Mouse (Mus musculus): ENCODE data around the gene Lrrc49.

Gene Lrrc49

DNA sequence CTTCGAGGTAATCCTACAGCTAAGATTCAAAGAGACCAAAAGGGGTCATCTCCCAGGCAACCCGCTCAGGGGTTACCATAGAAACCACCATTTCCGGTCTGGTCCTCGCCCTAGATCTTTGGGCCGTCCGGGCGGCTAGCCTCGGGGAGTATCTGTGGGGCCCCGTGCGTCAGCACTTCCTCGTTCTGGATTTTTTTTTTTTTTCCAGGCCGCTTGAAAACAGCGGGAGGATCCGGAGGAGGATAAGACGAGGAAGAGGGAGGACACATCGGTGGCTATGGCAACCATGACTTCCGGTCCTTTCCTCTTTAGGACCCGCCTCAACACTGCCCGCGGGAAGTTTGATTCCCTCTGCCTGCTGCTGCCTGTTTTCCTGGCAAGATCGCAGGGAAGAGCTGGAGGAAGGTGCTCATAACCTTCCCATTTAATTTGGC lies at the start of gene Lrrc49:
Gene Lrrc49 (minus strand): TSS at position 268 of the 434 bp plus-strand sequence.
- peak; percentile 90 for DNase-seq

DNA sequence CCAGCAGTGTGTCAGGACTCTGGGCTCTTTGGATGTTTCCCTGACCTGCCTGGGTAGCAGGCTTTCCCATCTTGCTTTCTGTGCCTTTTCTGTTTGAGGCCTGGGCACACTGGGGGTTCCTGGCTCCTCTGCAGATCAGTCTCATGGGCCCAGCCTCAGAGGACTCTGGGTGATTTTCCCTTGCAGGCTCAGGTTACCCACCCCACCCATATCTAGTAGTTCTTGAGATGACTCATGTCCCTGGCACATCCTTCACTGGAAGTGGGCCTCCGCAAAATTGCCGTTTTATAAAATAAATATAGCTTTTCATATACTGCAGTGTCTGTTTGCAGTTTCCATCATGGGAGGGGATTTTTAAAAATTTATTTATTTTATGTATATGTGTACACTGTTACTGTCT lies 46.4 kb upstream of the Lrrc49 start:
- DNase-seq, result no peak

DNA sequence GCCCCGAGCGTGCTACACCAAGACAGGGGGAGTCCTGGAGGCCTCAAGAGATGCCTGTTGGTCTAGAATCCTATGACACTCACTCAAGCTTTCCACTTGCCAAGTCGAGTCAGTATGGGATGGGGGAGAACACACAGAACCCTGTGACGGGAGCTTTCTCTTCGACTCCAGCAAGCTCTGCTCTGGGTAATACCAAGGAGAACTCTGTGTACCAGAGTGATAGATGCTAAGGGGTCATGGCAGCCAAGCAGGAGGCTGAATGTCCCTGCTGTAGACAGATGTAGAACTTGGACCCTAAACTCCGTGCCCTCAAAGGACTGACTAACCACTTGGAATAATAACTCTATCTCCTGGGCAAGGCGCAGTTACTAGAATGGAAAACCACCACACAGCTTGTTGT lies 37.0 kb upstream of the Lrrc49 start:
- no peak for DNase-seq

DNA sequence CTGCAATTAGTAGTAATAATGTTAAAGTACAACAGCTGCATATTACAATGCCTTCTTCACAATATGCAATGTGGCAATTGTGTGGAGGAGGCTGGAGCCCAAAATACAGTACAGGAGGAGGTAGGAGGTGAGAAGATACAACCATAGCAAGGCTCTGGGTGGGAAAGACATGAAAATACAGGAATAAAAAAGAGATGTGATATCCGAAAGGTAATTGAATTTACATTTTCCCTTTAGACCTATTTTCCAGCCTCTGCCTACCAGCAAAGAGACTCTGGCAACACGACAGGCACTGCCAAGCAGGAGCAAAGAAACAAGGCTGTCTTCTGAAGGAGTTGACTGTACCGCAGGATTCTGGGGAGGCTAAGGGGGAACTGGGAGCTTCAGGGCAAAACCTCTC lies 31.7 kb upstream of the Lrrc49 start:
- DNase-seq, result no peak

DNA sequence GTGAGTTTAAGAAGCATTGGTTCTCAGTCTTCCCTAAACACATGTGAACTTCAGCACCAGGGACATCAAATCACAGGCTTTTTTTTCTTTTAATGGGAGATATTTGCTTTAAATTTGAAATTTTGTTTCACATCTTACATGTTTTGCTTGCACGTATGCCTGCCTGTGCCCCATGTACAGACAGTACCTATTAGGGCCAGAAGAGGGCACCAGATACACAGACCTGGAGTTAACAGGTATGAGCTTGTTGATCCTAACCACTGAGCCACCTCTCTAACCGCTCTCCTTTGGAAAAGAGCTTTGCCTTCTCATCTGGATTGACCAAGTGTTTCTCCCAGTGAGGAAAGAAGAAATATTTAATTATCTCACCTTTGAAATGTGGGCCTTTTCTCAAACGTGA lies 30.3 kb upstream of the Lrrc49 start:
- peak; percentile 50 for DNase-seq

DNA sequence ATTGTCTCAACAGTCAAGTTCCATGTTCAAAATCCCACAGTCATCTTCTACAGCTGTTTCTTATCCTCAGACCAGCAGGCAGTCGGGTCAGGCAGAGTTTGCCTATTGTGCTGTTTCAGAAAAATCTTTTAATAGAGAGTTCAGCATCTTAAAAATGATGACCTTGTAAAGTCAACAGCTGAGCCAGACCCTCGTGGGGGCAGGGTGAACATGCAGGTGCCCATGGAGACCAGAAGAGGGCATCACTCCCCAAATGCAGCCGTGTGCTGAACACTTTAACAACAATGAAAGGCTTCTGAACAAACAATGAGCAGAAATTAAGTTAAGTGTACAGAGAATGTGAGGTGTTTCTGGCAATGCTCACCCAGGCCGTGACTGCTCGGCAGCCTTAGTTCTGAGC lies 27.9 kb upstream of the Lrrc49 start:
- no peak for DNase-seq

DNA sequence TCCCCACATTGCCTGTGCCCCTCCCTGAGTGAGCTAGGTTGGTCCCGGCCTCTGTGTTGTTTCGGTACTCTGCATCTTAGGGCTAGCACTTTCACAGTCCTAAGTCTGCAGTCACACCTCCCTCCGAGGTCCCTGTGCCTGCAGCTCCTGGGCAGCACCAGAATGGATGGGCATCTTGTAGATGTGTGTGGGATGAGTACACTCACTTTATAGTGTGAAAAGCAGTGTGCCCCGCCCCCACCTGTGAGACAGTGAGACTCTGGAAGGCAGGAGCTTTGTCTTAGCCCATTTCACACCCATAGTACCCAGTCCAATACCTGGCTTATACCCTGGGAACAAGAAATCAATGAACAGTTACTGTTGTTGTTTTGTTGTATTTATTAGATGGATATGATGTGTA lies 27.3 kb upstream of the Lrrc49 start:
- no peak for DNase-seq

DNA sequence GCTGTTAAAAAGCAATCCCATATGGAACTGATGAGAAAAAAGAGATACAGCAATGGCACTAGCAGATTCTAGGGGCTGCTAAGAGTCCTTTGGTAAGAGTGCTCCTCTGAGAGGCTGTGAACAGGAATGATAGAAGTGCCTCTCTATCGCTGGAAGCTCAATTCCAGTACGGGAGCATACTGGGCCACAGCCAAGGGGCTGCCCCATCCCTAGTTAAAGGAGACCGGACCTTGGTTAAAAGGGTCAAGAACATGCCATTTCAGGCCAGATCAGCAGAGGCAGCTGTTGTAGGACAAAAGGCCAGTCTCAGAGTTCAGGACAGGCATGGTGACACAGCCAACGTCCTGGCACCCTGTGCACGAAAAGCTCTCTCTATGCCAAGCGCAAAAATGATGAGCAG lies 26.2 kb upstream of the Lrrc49 start:
- peak; percentile 63 for DNase-seq

DNA sequence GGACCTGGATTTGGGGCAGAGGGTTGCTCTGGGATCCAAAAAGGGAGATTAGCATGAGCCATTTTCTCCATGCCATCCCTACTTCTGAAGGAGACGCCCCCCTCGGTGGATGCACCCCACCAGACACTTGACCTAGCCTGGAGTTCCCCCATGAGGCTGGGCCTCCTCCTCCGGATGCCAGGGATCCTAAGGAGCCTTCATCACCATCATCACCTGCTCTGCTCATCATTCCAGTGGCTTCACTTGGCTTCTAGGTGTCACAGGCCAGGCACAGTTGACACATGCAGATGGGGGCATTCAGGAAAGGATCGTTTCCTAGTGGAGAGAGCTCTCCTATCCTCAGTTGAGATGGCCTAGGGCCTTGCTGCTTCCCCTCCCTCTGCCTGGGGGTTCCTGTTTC lies 25.7 kb upstream of the Lrrc49 start:
- no peak for DNase-seq

DNA sequence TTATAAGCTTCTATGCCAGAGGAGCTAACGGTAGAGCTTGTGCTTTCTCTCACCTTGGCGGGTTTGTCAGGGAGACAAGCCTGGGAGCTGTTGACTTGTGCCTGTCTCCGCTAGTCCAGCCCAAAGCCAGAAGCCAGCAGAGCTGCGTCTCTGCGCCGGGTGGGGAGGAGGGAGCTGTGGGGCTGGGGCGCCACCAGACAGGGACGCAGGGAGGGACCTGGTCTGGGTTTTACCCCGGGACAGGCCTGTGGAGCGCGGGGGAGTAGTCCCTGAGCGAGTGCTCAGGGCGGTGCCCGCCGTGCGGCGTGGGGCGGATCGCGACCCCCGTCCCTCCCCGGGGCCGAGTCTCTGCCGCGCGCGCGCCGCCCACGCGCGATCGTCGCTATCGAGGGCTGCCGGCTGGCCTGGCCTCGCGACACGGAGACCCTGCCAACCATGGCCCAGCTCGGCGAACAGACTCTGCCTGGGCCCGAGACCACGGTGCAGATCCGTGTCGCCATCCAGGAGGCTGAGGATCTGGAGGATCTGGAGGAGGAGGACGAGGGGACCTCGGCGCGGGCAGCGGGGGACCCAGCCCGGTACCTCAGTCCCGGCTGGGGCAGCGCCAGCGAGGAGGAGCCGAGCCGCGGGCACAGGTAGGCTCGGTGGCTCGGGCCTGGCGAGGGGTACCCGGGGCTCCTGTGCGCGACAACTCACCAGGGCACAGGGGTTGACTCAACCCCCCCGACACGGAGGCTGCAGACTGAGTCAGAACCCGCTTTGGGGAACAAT lies 25.0 kb upstream of the Lrrc49 start, which contains the start of gene Larp6:
Gene Larp6 (plus strand): TSS at position 219 of the 771 bp plus-strand sequence.
- DNase-seq, result peak; percentile 85

DNA sequence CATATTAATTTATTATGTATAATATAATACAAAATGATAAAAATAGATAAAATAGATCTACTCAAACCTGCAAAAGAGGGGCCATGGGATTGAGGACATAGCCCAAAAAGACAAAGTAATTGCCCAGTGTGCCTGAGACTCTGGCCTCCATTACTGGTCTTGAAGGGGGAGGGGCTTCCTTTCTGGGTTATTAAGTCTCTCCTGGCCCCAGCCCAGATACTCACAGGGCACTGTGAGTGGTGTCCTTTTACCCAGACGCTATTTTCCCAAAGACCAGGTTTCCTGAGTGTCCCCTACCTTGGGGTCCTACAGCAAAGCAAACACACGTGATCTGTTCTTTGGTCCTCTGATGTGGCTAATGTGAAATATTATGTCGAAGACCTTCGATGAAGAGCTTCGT lies 24.1 kb upstream of the Lrrc49 start:
- DNase-seq, result peak; percentile 40

DNA sequence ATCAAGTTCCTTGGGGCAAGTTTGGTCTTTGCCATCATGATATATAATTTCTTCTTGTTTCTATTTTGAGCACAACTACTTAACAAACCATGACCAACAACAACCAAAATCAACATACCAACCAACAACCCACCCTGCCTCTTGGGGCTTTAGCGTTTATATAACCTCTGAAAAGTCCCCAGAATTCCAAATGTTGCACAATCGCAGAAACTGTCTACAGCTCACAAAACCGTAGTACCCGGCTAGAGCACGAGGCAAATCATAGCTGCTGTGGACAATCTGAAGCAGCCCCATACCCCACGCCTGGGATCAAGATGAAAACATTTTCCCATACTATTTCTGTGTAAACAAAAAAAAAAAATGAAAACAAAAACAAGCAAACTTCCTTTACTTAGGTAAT lies 21.8 kb upstream of the Lrrc49 start:
- DNase-seq, result no peak

DNA sequence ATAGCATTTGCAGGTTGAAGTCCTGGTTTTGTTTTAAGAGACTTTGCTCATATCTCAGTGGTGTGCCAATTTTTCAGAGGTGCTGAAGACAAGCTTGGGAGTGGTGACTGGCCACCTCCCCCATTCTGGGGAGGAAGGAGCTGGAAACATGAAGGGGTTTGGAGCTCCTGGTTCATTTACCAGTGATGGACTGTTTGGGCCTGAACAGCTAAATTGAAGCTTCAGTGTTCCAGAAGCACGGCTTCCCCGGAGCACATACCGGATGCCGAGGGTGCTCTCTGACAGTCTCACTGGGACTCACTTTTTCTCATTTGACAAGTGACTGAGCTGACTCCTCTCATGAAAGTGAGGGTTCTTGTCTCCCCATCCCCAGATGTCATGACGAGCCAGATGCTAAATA lies 20.6 kb upstream of the Lrrc49 start:
- DNase-seq, result no peak

DNA sequence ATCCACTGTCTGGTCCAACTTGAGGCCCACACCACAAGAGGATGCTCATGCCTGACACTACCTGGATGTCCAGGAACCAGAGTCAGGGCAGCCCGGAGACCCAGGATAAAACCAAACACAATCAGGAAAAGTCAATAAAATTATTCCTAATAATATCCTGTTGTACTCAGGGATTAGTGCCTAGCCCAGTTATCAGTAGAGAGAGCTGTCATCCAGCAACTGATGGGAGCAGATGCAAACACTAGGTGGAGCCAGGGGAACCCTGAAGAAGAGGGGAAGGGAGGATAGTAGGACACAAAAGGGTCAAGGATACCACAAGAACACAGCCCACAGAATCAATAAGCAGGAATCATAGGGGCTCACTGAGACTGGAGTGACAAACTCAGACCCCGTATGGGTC lies 19.6 kb upstream of the Lrrc49 start:
- no peak for DNase-seq

DNA sequence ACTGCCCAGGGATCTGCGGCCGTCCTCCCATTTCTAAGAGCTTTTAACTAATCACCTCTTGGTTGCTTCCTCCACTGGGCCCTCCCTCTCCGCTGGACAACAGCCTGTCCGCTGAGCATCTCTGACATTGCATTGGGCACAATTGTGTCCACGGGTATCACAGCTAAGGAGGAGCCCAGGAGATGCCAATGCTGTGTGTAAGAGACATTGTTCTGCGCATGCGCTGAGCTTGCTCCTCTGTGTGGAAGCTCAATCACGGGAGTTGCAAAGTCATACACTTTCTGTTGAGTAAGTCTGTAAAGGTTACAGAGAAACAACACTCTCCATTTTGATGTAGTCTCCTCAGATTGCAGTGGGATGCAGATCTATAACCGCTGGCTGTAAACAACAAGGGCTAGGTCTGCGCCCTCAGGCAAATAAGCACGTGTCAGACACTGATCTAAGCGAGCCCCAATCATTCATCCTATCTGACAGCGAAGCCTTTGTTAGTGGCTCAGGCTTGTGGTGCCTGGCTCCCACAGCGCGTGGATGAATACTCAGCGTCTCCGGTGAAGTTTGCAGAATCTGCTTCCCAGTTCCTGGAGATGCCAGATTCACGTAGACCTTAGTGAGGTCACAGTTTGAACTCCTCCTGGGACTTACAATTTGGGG lies 11.7 kb upstream of the Lrrc49 start:
- no peak for DNase-seq

DNA sequence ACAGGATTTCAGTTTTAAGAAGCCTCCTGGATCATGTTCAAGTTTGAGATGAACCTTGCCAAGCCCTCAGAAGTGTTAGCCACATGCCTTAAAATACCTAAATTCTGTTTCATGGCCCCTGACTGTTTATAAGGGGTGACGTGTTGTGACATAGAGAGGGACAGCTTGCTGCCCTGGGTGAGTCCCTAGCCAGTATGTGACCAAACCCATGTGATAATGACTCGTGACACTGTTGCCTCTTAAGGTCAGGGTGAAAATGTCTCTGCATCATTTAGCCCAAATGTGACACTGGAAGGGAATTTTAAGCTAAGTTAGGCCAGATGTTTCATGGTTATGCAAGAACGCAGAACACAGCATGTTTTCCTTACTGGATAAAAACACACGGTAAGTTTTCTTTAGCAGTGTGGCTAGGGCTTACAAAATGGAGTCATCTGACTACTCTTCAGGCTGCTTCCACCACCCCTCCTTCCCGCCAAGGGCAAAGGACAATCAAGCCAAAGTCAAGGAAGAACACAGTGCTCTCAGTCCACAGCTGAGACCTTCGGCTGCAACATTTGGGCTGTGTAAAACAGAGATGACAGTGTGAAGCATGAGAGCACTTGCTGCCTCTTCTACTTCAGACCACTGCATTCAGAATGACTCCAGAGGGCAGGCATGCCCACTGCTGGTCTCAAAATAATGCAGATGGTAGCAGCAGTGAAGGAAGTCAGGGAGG lies 8.5 kb upstream of the Lrrc49 start:
- DNase-seq, result no peak

DNA sequence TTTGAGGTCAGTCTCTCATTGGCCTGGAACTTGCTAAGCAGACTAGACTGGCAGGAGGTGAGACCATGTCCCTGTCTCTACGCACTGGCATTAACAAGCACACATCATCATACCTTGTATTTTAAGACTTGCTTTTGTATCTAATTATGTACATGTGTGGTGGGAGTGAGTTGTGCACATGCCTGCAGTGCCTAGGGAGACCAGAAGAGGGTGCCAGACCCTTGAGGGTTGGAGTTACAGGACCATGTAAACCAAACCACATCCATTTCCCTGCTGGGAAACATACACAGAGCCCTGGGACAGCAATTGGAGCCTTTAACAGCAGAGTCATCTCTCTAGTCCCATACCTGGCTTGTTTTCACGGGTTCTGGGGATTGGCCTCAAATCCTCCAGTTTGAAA lies 6.0 kb upstream of the Lrrc49 start:
- no peak for DNase-seq

DNA sequence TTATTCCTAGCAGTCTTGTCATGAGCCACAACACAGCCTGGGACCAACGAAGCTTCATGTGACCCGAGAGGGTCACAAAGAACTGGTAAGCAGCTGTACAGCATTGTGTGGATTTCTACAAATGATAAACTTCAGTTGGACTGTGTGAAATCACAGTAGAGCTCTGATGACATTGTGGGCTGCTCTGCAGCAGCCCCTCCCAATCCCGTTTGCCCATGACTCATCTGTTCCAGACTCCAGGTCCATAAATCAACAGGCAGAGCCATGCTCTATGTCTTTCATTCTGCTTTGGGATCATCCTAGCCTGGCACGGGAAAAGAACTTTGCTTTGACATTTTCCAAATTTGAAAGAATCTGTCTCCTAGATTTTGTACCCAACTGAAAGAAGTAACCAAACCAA lies 4.7 kb upstream of the Lrrc49 start:
- no peak for DNase-seq

DNA sequence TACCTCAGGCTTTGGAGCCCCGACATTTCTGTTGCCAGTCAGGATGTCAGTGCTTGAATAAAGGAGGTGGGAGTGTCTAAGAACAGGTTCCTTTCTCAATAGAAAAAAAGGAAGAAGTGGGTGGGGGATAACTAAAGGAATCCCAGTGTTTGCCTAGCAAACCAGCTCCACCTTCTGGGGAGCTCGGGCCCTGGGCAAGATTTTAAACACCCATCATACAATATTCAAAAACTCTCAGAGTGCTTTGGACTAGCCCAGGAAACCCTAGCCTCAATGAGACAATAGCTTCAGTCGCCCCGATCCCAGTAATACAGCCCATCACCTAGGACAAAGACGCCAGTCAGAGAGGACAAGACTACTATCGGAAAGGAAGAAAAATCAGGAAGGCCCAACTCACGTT lies 543 bp downstream of the Lrrc49 start:
- DNase-seq, result no peak

DNA sequence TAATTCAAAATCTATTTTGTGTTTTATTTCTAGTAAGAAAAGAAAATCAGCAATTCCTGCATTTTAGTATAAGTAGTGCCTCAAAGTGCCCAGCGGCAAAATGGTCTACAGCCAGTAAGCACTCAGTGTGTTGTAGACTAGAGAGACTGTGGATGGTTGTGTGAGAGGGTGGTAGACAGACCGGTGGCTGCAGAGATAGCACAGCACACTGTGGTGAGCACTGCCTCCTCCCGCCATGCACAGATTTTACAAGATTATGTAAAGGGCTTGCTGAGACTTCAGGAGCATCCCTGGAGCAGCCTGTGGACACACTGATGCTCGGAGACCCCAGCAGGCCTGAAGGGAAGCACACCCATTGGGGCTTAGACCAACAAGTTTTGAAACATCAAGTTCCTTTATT lies 5.2 kb downstream of the Lrrc49 start:
- DNase-seq, result no peak

DNA sequence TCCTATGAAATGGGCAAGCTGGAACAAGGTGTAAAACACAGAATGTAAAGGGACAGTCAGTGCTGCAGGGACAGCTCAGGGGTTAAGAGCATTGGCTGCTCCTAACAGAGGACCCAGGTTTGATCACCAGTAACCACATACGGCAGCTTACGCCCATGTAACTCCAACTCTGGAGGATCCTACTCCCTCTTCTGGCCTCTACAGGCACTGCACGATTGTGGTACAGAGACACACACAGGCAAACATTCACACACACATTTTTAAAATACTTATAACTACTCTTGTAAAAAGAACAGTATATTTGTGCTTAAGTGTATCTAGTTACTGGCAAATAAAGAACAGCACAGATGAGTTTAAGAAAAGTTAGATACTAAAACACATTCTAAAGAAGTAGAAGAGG lies 7.0 kb downstream of the Lrrc49 start:
- no peak for DNase-seq

DNA sequence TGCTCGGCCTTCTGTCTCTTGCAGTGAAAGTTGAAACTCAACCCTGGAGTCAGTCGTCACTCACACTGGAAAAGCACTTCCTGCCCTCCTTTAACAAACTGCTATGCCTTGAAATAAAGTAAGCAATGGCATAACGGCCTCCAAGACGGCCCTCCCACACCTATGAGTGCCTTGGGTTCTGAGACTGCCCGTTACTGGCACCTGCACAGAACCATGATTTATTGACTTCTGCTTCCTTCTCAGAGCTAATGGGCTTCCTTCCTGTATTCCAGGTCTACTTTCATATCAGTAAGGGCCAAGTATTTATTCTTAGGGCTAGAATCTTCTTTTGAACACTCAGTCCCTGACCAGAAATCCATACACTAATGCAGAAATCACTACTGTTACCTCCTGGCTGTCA lies 9.0 kb downstream of the Lrrc49 start:
- DNase-seq, result no peak

DNA sequence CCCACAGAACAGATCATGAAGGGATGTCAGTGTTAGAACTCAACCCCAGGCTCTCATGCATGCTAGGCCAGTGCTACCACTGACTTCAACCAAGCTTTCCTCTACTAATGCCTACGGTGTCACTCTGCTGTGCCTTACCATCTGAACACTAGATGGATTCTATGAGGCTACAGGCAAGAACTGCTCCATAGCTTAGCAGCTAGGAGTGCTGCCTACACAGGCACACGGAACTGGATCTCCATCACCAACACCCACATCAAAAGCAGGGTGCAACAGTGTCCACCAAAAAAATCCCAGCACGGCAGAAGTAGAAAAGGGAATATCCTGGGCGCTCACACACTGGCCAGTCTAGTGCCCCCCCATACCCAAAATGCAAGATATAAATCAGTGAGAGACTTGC lies 11.5 kb downstream of the Lrrc49 start:
- DNase-seq, result no peak

DNA sequence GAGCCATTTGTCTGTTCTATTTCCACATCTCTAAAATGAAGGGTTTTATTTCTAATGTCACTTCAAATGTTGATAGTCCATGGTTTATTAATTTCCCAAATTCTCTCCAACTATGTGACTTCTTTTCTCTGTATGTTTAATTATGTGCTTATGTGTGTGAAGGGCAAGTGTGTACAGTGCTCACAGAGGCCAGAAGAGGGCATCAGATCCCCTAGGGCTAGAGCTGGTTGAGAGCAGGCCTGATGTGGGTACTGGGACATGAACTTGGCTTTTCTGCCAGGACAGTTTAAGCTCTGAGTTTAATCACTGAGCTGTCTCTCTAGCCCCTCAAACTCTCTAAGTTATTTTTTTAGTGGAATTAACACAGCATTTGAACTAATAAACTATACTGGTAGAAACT lies 13.2 kb downstream of the Lrrc49 start:
- DNase-seq, result no peak

Measured in cerebellum, adult 9-11 months (tissue).